Mouse (Mus musculus) ES-E14 (cell line): Measurements from ENCODE around the gene Rpusd2.
"Not testable (repeated sequence)": the region's sequence is repeated elsewhere in the genome, so short reads cannot be mapped to it uniquely, and the experiment has no call there.

ENCODE experiments used
- CHD2 ChIP-seq: IDR thresholded peaks from 2 replicates; pipeline ENCODE4 v1.6.1; 2014; ENCODE audit warnings: mild to moderate bottlenecking, low read depth, low read length, inconsistent platforms
- HCFC1 ChIP-seq: IDR thresholded peaks from 2 replicates; pipeline ENCODE4 v1.6.1; 2012; ENCODE audit warnings: low read length, inconsistent platforms, borderline replicate concordance; ENCODE audit not compliant: insufficient read depth

DNA sequence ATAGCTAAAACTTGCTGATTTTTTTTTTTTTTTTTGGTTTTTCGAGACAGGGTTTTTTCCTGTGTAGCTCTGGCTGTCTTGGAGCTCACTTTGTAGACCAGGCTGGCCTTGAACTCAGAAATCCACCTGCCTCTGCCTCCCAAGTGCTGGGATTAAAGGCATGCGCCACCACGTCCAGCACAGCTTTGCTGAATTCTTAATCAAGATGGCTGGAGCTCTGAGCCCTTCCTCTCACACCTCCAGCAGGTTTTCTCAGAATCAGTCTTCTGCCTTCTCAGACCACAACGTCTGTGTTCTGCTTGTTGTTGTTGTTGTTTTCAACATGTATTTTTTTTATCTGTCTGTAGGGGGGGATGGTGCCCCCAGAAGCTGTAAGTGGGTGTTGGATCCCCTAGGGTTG is 18.3 kb upstream of the Rpusd2 start:
- TF ChIP-seq CHD2, HCFC1: not testable (repeated sequence)
